Mouse (Mus musculus) lung, postnatal 14 days (tissue): Measurements from ENCODE around the gene Pgls.

Experiments
- DNase-seq: peaks from one replicate; pipeline ENCODE4 v3.0.0; 2021

Gene Pgls

DNA sequence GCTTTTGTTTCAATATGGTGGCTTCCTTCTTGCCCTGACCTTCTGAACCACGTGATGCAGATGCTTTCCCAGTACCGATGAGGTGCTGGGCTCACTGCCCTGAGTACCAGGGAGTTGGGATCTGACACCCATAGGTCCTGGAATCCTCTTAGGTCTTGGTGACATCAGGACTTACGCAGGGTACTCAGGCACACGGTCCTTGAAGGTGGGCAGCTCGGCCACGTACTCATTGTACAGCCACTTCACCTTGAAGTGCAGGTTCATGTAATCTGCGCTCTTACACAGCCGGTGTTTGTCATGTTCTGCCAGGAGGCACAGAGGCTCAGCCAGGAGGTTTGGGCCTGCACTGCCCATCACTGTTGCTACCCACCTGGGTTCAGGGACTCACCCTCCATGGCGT lies 53.5 kb downstream of the Pgls start:
- DNase-seq, result no peak
